Mouse (Mus musculus) embryonic facial prominence, embryonic 13.5 days (tissue): ENCODE results near the gene Fmo5. TPM values are rescaled to one million over a fixed set of nuclear protein-coding genes. Genes with fewer than 3 reads are reported as not detected.

Source experiments
- microRNA-seq: library from miRNA; unstranded; fragments of <30 nt; microRNA quantifications from one replicate; pipeline ENCODE4, GENCODE M21; 2016
- polyA plus RNA-seq: library from polyadenylated mRNA; unstranded; fragments of >200 nt; fragmentation: Nextera tagmentation; extraction: Ambion mirVana; gene quantifications from 2 replicates; pipeline ENCODE4 v1.2.1, GENCODE M21; 2015

Gene Fmo5
- polyA plus RNA-seq, 1 experiment from 2014 or later: 2.1 TPM

Small RNA genes lying within 50 kb of the gene (microRNA-seq; reads per million reads assigned to microRNA genes)
- not detected for gene Mir7225

Other genes with a start within 250 kb of the Fmo5 start
- not detected in 2 replicates for gene Olfr1402, start 206.8 kb upstream of the Fmo5 start, polyA plus RNA-seq
- gene Chd1l, start 18.6 kb upstream of the Fmo5 start, polyA plus RNA-seq: 16.0 and 17.7 TPM in 2 replicates
- gene Prkab2, start 29.4 kb downstream of the Fmo5 start, polyA plus RNA-seq: 6.7 and 7.0 TPM in 2 replicates
- not detected in 2 replicates for gene Gm17651, start 45.9 kb downstream of the Fmo5 start, polyA plus RNA-seq